Mouse (Mus musculus) testis, postnatal 14 days (tissue): ENCODE measurements around the gene Gmfb.
"Not testable (repeated sequence)": the region's sequence is repeated elsewhere in the genome, so short reads cannot be mapped to it uniquely, and the experiment has no call there.

Experiments used
- DNase-seq: peaks from one replicate; pipeline ENCODE4 v3.0.0; 2021; ENCODE audit warnings: low spot score

Gmfb gene

DNA sequence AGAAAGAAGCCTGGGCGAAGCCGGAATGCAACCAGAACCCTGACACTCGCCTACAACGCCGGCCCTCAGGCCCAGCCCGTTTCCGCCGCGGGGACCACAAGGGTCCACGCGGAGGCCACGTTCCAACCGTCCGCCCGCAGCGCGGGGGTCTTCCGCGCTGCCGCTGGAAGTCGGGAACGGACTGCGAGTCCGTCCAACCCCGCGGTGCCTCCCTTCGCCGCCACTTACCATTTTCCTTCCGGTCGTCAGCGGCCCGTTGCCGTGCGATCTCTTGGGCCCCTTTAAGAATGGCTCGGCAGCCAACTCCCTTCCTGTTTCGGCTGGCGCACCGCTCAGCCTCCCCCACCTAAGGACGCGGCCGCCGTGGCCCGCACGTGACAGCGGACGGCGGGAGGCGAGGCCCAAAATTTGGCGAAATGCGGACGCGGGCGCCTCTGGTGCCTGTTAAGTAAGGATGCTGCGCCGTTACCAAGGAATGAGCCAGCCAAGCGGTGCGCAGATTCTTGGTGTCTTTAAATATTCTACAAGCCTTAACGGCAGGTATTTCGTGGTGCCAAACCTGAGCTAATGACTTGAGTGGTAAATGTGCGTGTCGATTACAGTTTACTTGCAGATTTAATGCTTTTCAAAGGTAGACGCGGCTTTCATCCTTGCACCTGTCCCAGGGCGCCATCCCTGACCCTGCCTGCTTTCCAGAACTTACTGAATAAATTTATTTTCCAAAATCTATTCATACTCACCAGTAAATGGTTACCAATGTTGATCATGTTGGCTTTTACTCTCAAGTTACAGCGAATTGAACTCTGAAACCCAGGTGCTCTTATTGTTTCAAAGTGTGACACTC, at the start of gene Gmfb:
Gene Gmfb (minus strand): TSS at position 370 of the 844 bp plus-strand sequence.
- DNase-seq, result peak; percentile 93

- no peak for DNase-seq
Measured at GRCm38 (mm10) chr14:46862922-46863321, 40.9 kb upstream of the Gmfb start.

DNA sequence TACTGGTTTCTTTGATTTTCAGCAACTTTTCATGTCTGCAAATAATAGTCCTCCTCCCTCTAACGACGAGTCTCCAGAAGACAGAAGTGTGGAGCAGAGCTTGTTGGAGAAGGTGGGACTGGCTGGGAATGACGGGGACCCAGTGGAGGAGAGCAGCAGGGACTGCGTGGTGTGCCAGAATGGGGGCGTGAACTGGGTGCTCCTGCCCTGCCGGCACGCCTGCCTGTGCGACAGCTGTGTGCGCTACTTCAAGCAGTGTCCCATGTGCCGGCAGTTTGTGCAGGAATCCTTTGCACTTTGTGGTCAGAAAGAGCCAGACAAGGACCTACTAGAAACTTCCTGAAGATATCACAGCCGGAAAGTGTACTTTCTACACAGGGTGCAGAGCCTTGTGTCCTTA, 31.6 kb upstream of the Gmfb start:
- no peak for DNase-seq

DNA sequence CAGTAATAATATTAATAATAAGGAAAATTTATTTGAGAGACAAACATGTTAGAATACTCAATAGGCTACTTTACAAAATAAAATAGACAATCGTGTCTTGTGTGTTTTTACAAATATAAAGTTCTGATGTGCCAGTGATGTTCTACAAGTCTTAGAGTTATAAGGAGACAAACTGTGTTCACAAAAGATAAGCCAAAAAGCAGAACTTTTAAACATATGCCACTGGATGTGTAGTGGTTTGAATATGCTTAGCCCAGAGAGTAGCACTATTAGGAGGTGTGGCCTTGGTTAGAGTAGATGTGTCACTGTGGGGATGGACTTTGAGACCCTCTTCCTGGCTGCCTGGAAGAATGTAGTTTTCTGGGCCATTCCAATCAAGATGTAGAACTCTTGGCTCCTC, 27.7 kb upstream of the Gmfb start:
- no peak for DNase-seq

DNA sequence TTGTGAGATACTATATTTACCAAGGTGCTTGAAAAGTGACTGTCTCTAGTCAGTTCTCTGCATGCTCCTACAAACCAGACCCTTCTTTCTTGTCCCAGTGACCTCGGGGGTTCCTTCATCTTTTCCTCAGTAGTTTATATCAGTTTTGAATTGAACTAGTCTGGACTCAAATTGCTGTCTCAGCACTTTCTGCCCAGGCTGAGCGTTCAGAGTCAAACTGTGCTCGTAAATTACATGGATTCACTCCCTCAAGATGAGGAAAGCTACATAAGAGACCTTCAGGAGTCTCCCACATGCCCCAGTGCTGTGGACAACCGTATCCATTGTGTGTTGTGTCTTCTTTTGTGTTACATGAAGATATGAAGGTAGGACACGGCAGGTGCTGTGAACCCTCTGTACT, 26.7 kb upstream of the Gmfb start:
- no peak for DNase-seq

GRCm38 (mm10) chr14:46848063-46848590, 26.1 kb upstream of the Gmfb start:
- no peak for DNase-seq

- no peak for DNase-seq
Measured at GRCm38 (mm10) chr14:46845706-46846105, 23.7 kb upstream of the Gmfb start.

GRCm38 (mm10) chr14:46839326-46839725, 17.3 kb upstream of the Gmfb start:
- no peak for DNase-seq

- DNase-seq, result no peak
Measured at GRCm38 (mm10) chr14:46832354-46833272, 10.6 kb upstream of the Gmfb start.

- peak; percentile 96 for DNase-seq
Measured at GRCm38 (mm10) chr14:46831837-46832333, 9.8 kb upstream of the Gmfb start, which contains the start of gene Cgrrf1. Gene Cgrrf1 (plus strand): TSS chr14:46832125.

DNA sequence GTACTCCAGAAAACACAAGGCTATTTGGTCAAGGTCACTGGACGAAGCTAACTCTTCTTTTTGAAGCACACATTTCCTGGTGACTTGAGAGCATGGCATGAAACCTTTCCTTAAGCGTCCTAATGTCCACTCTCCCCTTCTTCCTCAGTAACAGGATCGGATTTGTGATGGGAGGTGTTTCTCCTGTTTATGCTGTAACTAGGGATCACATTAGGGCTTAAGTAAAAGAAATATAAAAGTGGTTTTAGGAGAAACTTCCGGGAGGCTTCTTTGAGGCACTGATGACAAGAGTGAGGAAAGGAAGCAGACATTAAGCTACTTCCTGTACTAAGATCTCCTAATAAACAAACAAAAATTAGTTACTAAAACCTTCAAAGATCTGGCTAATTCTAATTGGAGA, 9.3 kb upstream of the Gmfb start:
- DNase-seq, result no peak

- no peak for DNase-seq
Measured at GRCm38 (mm10) chr14:46827430-46827829, 5.4 kb upstream of the Gmfb start.

- no peak for DNase-seq
Measured at GRCm38 (mm10) chr14:46823996-46824395, 2.0 kb upstream of the Gmfb start.

- DNase-seq, result no peak
Measured at GRCm38 (mm10) chr14:46821271-46821872, 670 bp downstream of the Gmfb start.

DNA sequence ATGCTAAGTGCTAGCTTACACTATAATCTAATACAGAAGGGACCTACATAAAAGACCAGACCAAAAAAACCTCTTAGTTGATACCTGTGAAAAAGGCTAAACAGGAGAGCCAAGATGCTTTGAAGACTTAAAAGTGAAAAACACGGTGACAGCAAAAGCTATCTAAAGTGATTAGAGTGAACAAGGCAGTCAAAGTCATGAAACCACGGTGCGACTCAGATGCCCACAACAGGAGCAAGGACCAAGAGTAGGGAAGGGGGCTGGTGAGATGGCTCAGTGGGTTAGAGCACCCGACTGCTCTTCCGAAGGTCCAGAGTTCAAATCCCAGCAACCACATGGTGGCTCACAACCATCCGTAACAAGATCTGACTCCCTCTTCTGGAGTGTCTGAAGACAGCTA, 2.1 kb downstream of the Gmfb start:
- not testable (repeated sequence) for DNase-seq

DNA sequence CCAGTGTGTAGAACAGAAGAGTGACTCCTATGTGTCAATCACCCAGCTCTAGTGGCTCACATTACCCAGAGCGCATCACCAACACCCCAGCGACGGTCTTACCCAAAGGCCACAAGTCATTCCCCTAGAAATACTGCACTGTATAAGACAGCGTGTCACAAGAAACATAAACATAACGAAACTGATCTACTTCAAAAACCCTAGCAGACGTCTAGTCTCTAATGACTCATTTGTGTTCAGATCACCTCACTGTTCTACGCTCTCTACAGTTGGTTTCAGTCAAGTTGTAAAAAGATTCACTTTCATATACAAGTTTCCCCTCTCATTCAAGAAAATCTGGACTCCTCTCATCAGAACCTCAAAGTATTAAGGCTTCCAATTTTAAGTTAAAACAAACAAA, 3.3 kb downstream of the Gmfb start:
- DNase-seq, result no peak

- no peak for DNase-seq
Measured at GRCm38 (mm10) chr14:46816916-46817622, 5.0 kb downstream of the Gmfb start.

- DNase-seq, result no peak
Measured at GRCm38 (mm10) chr14:46815640-46816039, 6.4 kb downstream of the Gmfb start.

GRCm38 (mm10) chr14:46807927-46808326, 14.1 kb downstream of the Gmfb start:
- DNase-seq, result no peak

GRCm38 (mm10) chr14:46806186-46806585, 15.9 kb downstream of the Gmfb start:
- DNase-seq, result no peak

DNA sequence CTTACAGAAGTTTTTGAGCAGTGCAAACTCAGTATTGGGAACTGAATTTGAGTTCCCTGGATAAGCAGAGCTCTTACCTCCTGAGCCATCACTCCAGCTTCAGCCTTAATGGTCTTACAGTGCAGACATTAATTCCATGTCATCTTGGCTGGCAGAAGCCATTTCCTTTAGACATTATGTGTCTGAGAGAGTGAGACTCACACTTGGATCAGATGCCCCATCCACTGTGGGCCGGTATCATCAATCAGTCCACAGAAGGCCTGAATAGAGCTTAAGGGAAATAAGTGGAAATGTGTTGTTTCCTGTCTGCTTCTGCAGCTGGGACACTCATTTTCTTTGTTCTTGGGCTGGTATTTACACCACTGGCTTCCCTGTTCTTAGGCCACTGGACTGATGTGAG, 18.3 kb downstream of the Gmfb start:
- no peak for DNase-seq
